Comparison of ENCODE assay signal across 10 mouse cellular contexts in the genomic region with DNA sequence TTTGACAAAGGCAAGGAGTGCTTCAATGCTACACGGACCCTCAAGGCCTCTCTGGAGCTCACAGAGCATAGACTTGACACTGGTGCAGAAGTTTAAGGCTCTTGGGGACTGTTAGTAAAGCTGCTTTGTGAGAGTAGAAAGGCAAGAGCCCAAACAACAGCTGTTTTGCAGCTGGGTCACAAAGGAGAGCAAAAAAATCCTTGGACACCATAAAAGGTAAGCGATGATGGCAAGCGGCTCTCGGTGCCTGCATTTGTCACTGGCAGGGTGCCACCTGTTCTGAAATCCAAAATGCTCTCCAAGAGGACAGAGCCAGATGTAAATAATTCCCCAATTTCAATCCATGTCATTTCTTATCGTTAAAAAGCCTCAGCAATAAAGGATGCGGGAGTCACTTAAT.
DNase-seq lines count a peak whose midpoint lies in the region; ATAC-seq and TF ChIP-seq lines count a peak whose summit lies in the region.
"Had no signal": no experiment of that assay in that cellular context is flagged by ENCODE, and none has a peak within 500 bp of the region (broad histone marks: within the 10 kb centered on the region; RNA-seq: fewer than 3 reads in every experiment).

No protein-coding gene starts in this region.

- no peak for ATAC-seq in limb, embryonic 11.5 days (ENCODE audit: insufficient number of reproducible peaks, low FRiP score, low TSS enrichment, low read depth)
- ATAC-seq in stomach, postnatal 0 days (ENCODE audit: low FRiP score, low TSS enrichment): no peak
- no peak for ATAC-seq in forebrain, postnatal 0 days
- ATAC-seq in forebrain, embryonic 11.5 days (replicated peaks; ENCODE audit: low FRiP score): no peak

- 23% methylated on average over 6 of the region's 6 CpGs for WGBS in limb, embryonic 11.5 days
- 59% methylated on average over 6 of the region's 6 CpGs for WGBS in stomach, postnatal 0 days
- 42% methylated on average over 6 of the region's 6 CpGs for WGBS in forebrain, postnatal 0 days
- WGBS in forebrain, embryonic 11.5 days: 81% methylated on average over 6 of the region's 6 CpGs

- H3K27me3 ChIP-seq in limb, embryonic 11.5 days (ENCODE audit: control insufficient read depth, insufficient read depth, low read length): no peaks in the 10 kb centered on the region
- H3K27me3 ChIP-seq in stomach, postnatal 0 days (ENCODE audit: control insufficient read depth, insufficient read depth, low read length): no peaks in the 10 kb centered on the region
- no peaks in the 10 kb centered on the region for H3K27me3 ChIP-seq in forebrain, postnatal 0 days (ENCODE audit: insufficient read depth, low read length)
- H3K27me3 ChIP-seq in forebrain, embryonic 11.5 days (ENCODE audit: control insufficient read depth, insufficient read depth, low read length): no peaks in the 10 kb centered on the region

- peaks cover 3% of the 10 kb centered on the region; the same call in 1 of the 2 replicates for H3K4me1 ChIP-seq in limb, embryonic 11.5 days (ENCODE audit: control insufficient read depth, insufficient read depth, low read length)
- no peaks in the 10 kb centered on the region for H3K4me1 ChIP-seq in stomach, postnatal 0 days (replicated peaks; ENCODE audit: control insufficient read depth, insufficient read depth)
- no peaks in the 10 kb centered on the region for H3K4me1 ChIP-seq in forebrain, postnatal 0 days (ENCODE audit: insufficient read depth)
- H3K4me1 ChIP-seq in forebrain, embryonic 11.5 days (replicated peaks; ENCODE audit: control insufficient read depth, insufficient read depth, low read length): no peaks in the 10 kb centered on the region

- no peak for TF ChIP-seq EP300 in stomach, postnatal 0 days (optimal IDR thresholded peaks at IDR 0.05)

- intact Hi-C loops in left cerebral cortex, adult 2 months (cut with DNase I): no loop called here

- no peak for DNase-seq in left cerebral cortex, adult 2 months (ENCODE audit: extremely low spot score in 1 of 2, low spot score in 2 of 2)
- DNase-seq in left cerebral cortex, adult 11 months (ENCODE audit: low spot score): no peak
- peak; percentile 43 for DNase-seq in forelimb bud, embryonic 11.5 days (ENCODE audit: low read depth, low spot score)
- peak; percentile 41 for DNase-seq in limb, embryonic 11.5 days (ENCODE audit: low spot score)
- no peak for DNase-seq in stomach, postnatal 0 days (ENCODE audit: low spot score)
- no peak for DNase-seq in forebrain, postnatal 0 days
- DNase-seq in T-cell, adult 2 months (ENCODE audit: low spot score): no peak
- no peak for DNase-seq in forebrain, embryonic 11.5 days (ENCODE audit: low spot score)

- no peak overlapping the region for H3K4me3 ChIP-seq in left cerebral cortex, adult 2 months
- no peak overlapping the region for H3K4me3 ChIP-seq in limb, embryonic 11.5 days (ENCODE audit: low read depth, low read length)
- H3K4me3 ChIP-seq in stomach, postnatal 0 days (ENCODE audit: low read depth, low read length): no peak overlapping the region
- no peak overlapping the region for H3K4me3 ChIP-seq in forebrain, postnatal 0 days (ENCODE audit: low read depth, low read length)
- H3K4me3 ChIP-seq in forebrain, embryonic 11.5 days (ENCODE audit: low read depth, low read length): no peak overlapping the region

- peak overlapping the region; percentile 41 for H3K27ac ChIP-seq in left cerebral cortex, adult 2 months
- H3K27ac ChIP-seq in limb, embryonic 11.5 days (replicated peaks; ENCODE audit: low read depth, low read length): no peak overlapping the region
- H3K27ac ChIP-seq in stomach, postnatal 0 days (replicated peaks): no peak overlapping the region; the same call in 1 of the 2 replicates
- H3K27ac ChIP-seq in forebrain, postnatal 0 days (ENCODE audit: low read depth, low read length): no peak overlapping the region
- no peak overlapping the region for H3K27ac ChIP-seq in forebrain, embryonic 11.5 days (ENCODE audit: low read depth, low read length)
- H3K27ac ChIP-seq: liver, embryonic 14.5 days had no signal

- no peak for TF ChIP-seq CTCF in left cerebral cortex, adult 2 months (IDR thresholded peaks at IDR 0.05)
- TF ChIP-seq CTCF in stomach, postnatal 0 days (IDR thresholded peaks at IDR 0.05; ENCODE audit: low read depth): no peak
- TF ChIP-seq CTCF in forebrain, postnatal 0 days (IDR thresholded peaks at IDR 0.05; ENCODE audit: low read depth): no peak

- H3K4me2 ChIP-seq in limb, embryonic 11.5 days (ENCODE audit: low read depth, severe bottlenecking): no peak overlapping the region
- H3K4me2 ChIP-seq in stomach, postnatal 0 days (replicated peaks; ENCODE audit: low read depth): peak overlapping the region; percentile 25; the same call in 1 of the 2 replicates
- no peak overlapping the region for H3K4me2 ChIP-seq in forebrain, postnatal 0 days (ENCODE audit: low read depth)
- no peak overlapping the region for H3K4me2 ChIP-seq in forebrain, embryonic 11.5 days (ENCODE audit: low read depth, low read length, severe bottlenecking)

- H3K9me3 ChIP-seq in limb, embryonic 11.5 days (ENCODE audit: control insufficient read depth, low read length): no peaks in the 10 kb centered on the region
- H3K9me3 ChIP-seq in stomach, postnatal 0 days (ENCODE audit: control insufficient read depth, low read length): no peaks in the 10 kb centered on the region
- no peaks in the 10 kb centered on the region for H3K9me3 ChIP-seq in forebrain, postnatal 0 days (ENCODE audit: low read length)
- H3K9me3 ChIP-seq in forebrain, embryonic 11.5 days (ENCODE audit: control insufficient read depth, low read length): no peaks in the 10 kb centered on the region
- H3K9me3 ChIP-seq: G1E had no signal

- no peak overlapping the region for H3K9ac ChIP-seq in limb, embryonic 11.5 days (ENCODE audit: low read length)
- H3K9ac ChIP-seq in stomach, postnatal 0 days (ENCODE audit: low read length): no peak overlapping the region
- no peak overlapping the region for H3K9ac ChIP-seq in forebrain, postnatal 0 days
- H3K9ac ChIP-seq in forebrain, embryonic 11.5 days (ENCODE audit: low read length): no peak overlapping the region
- H3K9ac ChIP-seq: liver, embryonic 14.5 days had no signal

- no peaks in the 10 kb centered on the region for H3K36me3 ChIP-seq in limb, embryonic 11.5 days (ENCODE audit: control insufficient read depth, insufficient read depth, low read length)
- H3K36me3 ChIP-seq in stomach, postnatal 0 days (ENCODE audit: control insufficient read depth, insufficient read depth, low read length): no peaks in the 10 kb centered on the region
- H3K36me3 ChIP-seq in forebrain, postnatal 0 days (ENCODE audit: insufficient read depth): no peaks in the 10 kb centered on the region
- H3K36me3 ChIP-seq in forebrain, embryonic 11.5 days (ENCODE audit: control insufficient read depth, insufficient read depth, low read length): no peaks in the 10 kb centered on the region
- H3K36me3 ChIP-seq: G1E had no signal

Comparison
In these comparisons a context has a peak if more than half of its experiments do, and no peak if none do; other contexts are left out.
1. DNase-seq: peak in forelimb bud, embryonic 11.5 days (single experiment) and limb, embryonic 11.5 days (single experiment); none in left cerebral cortex, adult 2 months (0 of 2), left cerebral cortex, adult 11 months (single experiment), stomach, postnatal 0 days (single experiment), forebrain, postnatal 0 days (single experiment), T-cell, adult 2 months (single experiment) and forebrain, embryonic 11.5 days (single experiment).